Mouse (Mus musculus): ENCODE data around the gene Dusp19. TPM values are rescaled to one million over a fixed set of nuclear protein-coding genes. Genes with fewer than 3 reads are reported as not detected.

The Dusp19 gene
- 30.0 TPM for polyA plus RNA-seq (2014; fragmentation: Illumina TruSeq; extraction: RNeasy Lipid Tissue Mini Kit (QIAGEN cat#74804))

DNA sequence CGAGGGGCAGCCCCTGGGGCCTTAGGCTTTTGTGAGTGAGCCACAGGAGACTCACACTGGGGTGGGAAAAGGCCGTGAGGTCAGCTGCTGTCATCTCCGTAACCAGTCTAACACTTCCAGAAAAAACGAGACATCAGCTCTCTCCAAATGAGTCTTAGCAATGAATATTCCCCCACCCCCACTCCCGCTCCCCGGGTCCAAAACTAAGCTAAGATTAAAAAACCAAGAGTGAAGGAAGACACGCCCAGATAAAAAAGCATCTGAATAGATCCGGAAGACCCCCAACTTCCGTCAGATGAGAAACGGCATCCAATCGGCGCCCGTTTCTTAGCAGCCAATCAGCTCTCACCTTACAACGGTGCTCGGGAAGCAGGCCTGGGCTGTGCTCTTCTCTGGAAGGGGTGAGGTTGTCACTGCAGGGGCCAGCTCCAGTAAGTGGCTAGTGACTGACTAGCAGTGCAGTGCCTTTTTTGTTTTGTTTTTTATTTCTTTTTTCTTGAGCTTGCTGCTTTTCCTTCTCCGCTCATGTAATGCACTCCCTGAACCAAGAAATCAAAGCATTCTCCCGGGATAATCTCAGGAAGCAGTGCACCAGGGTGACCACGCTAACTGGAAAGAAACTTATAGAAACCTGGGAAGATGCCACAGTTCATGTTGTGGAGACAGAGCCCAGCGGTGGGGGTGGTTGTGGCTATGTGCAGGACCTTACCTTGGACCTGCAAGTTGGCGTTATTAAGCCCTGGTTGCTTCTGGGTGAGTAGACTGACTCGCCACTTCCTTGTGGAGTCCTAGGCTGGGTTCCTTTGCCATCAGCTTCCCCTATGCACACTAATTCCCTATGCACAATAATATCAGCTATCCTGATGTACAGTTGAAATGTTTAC is at the start of gene Dusp19, which contains the start of gene Nup35:
Dusp19 (plus strand) TSS at position 192 of the 884 bp plus-strand sequence.
Nup35 (plus strand) TSS at position 383 of the 884 bp plus-strand sequence.

DNA sequence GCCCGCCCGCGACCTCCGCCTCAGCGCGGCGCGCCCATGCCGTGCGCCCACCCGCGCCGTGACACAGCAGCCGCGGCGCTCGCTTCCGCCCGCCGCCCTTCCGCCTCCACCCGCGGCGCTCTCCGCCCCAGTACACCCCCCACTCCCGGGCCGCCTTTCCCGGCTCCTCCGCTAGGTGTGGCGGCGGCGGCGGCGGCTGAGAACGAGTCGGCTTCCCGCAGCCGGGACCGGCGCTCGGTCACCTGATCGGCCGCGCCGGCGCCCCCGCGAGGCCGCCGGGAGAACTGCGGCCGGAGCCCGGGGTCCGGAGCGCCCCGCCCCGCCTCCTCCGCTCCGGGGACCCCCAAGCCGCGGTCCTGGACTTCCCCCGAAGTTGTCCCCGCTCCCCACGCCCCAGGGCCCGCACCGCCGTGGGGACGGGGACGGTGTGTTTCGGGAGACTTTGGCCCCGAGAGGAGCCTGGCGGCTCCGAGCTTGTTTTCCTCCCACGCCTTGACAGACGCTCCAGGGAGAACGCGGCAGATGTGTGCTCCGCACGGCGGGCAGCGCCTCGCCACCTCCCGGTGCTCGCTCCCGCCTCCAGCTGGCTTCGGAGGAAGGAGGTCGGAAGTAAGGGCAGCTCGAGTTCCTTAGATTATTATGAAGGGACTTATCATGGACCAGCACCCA is 35.7 kb upstream of the Dusp19 start, which contains the start of gene Nckap1:
Nckap1 (minus strand) TSS at position 338 of the 669 bp plus-strand sequence.

Other genes with a start within 250 kb of the Dusp19 start
- 13.6 TPM for gene Frzb, start 169.4 kb upstream of the Dusp19 start, polyA plus RNA-seq (2014; fragmentation: Illumina TruSeq; extraction: RNeasy Lipid Tissue Mini Kit (QIAGEN cat#74804))
- 429 TPM for gene Nckap1, start 35.7 kb upstream of the Dusp19 start, polyA plus RNA-seq (2014; fragmentation: Illumina TruSeq; extraction: RNeasy Lipid Tissue Mini Kit (QIAGEN cat#74804))
- 48.7 TPM for gene Nup35, start 191 bp downstream of the Dusp19 start, polyA plus RNA-seq (2014; fragmentation: Illumina TruSeq; extraction: RNeasy Lipid Tissue Mini Kit (QIAGEN cat#74804))